Mouse (Mus musculus): ENCODE data around the gene Elmo1. TPM values are rescaled to one million over a fixed set of nuclear protein-coding genes. Genes with fewer than 3 reads are reported as not detected.

Elmo1 gene
- polyA plus RNA-seq, 1 experiment from 2014 or later = 10.7 TPM

GRCm38 (mm10) chr13:20300052-20300564, 209.7 kb downstream of the Elmo1 start:
- Histone ChIP-seq H3K9me3 (no peaks in the 10 kb centered on the region), H3K27me3 (no peaks in the 10 kb centered on the region), H3K9ac (no peak overlapping the region), H3K36me3 (no peaks in the 10 kb centered on the region), H3K4me1 (no peaks in the 10 kb centered on the region), H3K27ac (no peak overlapping the region), H3K4me3 (no peak overlapping the region), H3K4me2 (replicated peaks) (no peak overlapping the region)
- no peak for ATAC-seq (ENCODE audit: low FRiP score, low read depth)
- WGBS = 74% methylated on average over 3 of the region's 3 CpGs

DNA sequence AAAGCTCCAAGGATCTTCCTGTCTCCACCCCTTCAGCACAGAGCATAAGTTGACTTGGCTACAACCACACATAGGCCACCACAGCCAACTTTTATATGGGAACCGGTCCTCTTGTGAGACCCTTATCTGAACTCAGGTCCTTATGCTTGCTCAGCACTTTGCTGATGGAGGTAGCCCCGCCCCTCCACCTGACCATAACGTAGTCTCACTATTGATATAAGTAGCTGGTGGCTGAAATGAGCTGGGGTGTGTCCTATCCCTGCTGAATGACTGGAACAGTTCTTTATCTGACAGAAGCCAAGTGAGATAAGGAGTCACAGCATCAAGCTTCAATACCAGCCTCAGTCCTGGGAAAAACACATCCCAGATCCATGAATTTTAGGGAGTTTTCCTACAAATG, 210.2 kb downstream of the Elmo1 start:
- Histone ChIP-seq H3K4me2 (replicated peaks) (no peak overlapping the region), H3K9ac (no peak overlapping the region), H3K4me1 (no peaks in the 10 kb centered on the region), H3K4me3 (no peak overlapping the region), H3K27me3 (no peaks in the 10 kb centered on the region), H3K27ac (no peak overlapping the region), H3K9me3 (no peaks in the 10 kb centered on the region), H3K36me3 (no peaks in the 10 kb centered on the region)
- WGBS = 80% methylated on average over 3 of the region's 3 CpGs
- ATAC-seq (ENCODE audit: low FRiP score, low read depth) = no peak

DNA sequence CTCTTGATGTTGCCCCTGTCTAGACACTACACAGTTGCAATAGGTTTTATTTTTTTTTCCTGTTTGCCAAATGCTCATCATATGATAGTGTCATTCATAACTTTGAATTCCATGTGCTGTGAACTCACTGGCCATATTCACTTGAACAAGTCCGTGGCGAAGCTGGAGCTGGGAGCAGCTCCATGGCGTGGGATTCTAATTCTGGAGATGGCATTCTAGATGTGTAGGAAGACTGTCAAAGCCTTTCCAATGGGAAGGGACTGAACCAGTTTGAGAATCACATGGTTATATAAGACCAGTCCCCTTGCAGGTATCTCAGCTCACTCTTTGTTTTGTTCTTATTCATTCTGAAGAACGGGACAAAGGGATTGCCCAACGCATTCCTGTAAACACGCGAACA, 211.4 kb downstream of the Elmo1 start:
- Histone ChIP-seq H3K27ac (no peak overlapping the region), H3K9ac (no peak overlapping the region), H3K27me3 (no peaks in the 10 kb centered on the region), H3K9me3 (no peaks in the 10 kb centered on the region), H3K4me2 (replicated peaks) (no peak overlapping the region), H3K4me3 (no peak overlapping the region), H3K4me1 (no peaks in the 10 kb centered on the region), H3K36me3 (no peaks in the 10 kb centered on the region)
- WGBS = 96% methylated on average over 7 of the region's 7 CpGs
- no peak for ATAC-seq (ENCODE audit: low FRiP score, low read depth)

- no peak for ATAC-seq (ENCODE audit: low FRiP score, low read depth)
- H3K4me2 ChIP-seq (replicated peaks) = no peak overlapping the region
- H3K9me3 ChIP-seq = no peaks in the 10 kb centered on the region
- WGBS = 68% methylated on average over 4 of the region's 4 CpGs
- H3K36me3 ChIP-seq = no peaks in the 10 kb centered on the region
- H3K4me1 ChIP-seq = no peaks in the 10 kb centered on the region
- no peak overlapping the region for H3K4me3 ChIP-seq
- no peaks in the 10 kb centered on the region for H3K27me3 ChIP-seq
- no peak overlapping the region for H3K27ac ChIP-seq
- H3K9ac ChIP-seq = no peak overlapping the region
Measured at GRCm38 (mm10) chr13:20305621-20306020, 215.2 kb downstream of the Elmo1 start.

GRCm38 (mm10) chr13:20306180-20307177, 216.1 kb downstream of the Elmo1 start:
- no peak for ATAC-seq (ENCODE audit: low FRiP score, low read depth)
- no peak overlapping the region for H3K9ac ChIP-seq
- no peaks in the 10 kb centered on the region for H3K36me3 ChIP-seq
- no peaks in the 10 kb centered on the region for H3K27me3 ChIP-seq
- H3K9me3 ChIP-seq = no peaks in the 10 kb centered on the region
- H3K4me2 ChIP-seq (replicated peaks) = no peak overlapping the region
- 68% methylated on average over 5 of the region's 5 CpGs for WGBS
- H3K27ac ChIP-seq = no peak overlapping the region
- H3K4me1 ChIP-seq = no peaks in the 10 kb centered on the region
- no peak overlapping the region for H3K4me3 ChIP-seq

GRCm38 (mm10) chr13:20307381-20307780, 217.0 kb downstream of the Elmo1 start:
- no peaks in the 10 kb centered on the region for H3K36me3 ChIP-seq
- no peaks in the 10 kb centered on the region for H3K27me3 ChIP-seq
- ATAC-seq (ENCODE audit: low FRiP score, low read depth) = no peak
- no peak overlapping the region for H3K27ac ChIP-seq
- WGBS = 87% methylated on average over 2 of the region's 2 CpGs
- no peak overlapping the region for H3K4me3 ChIP-seq
- no peak overlapping the region for H3K4me2 ChIP-seq (replicated peaks)
- H3K9ac ChIP-seq = no peak overlapping the region
- no peaks in the 10 kb centered on the region for H3K9me3 ChIP-seq
- H3K4me1 ChIP-seq = no peaks in the 10 kb centered on the region

GRCm38 (mm10) chr13:20311612-20312011, 221.2 kb downstream of the Elmo1 start:
- Histone ChIP-seq H3K27me3 (no peaks in the 10 kb centered on the region), H3K9ac (no peak overlapping the region), H3K9me3 (no peaks in the 10 kb centered on the region), H3K36me3 (no peaks in the 10 kb centered on the region), H3K27ac (no peak overlapping the region), H3K4me1 (no peaks in the 10 kb centered on the region), H3K4me3 (no peak overlapping the region), H3K4me2 (replicated peaks) (no peak overlapping the region)
- 12% methylated on average over 3 of the region's 3 CpGs for WGBS
- peak; percentile 72; the same call in 1 of the 2 replicates for ATAC-seq (ENCODE audit: low FRiP score, low read depth)

DNA sequence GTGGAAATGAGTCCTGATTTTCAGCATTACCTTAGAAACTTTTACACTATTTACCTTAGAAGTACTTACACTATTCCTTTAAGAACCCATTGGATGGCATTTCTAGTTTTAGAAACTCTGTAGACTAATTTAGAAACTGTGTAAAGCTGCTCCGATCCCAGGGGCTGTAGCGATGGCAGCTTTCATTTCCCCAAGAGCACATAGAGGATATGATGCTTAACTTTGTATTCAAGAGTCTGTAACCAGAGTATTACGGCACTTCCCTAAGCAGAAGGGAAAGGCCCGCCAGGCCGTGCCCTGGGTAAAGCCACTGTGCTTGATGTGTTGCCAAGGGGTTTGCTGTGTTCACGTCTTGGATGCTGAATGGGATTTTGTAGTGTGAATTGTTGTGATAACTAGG, 222.9 kb downstream of the Elmo1 start:
- no peak for ATAC-seq (ENCODE audit: low FRiP score, low read depth)

DNA sequence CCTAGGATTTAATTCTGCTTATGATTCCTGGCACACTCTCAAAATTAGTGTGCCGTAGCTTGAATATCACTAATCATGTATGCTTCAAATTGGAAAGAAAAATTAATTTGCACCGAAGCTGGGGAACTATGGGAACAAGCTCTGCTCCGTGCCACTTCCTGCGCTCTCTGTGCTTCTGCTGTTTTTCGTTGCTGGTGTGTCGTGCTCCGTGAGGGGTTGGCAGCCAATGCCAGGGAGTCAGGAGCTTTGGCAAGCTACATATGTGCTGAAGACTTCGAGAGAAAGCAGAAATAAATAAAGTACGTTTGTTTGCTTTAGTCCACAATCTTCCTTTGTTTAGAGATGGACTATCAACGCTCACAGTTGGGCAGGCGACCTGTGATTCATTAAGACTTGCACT, 225.7 kb downstream of the Elmo1 start:
- Histone ChIP-seq H3K9me3 (no peaks in the 10 kb centered on the region), H3K9ac (no peak overlapping the region), H3K4me1 (no peaks in the 10 kb centered on the region), H3K27me3 (no peaks in the 10 kb centered on the region), H3K27ac (no peak overlapping the region), H3K4me3 (no peak overlapping the region), H3K4me2 (replicated peaks) (no peak overlapping the region), H3K36me3 (no peaks in the 10 kb centered on the region)
- 90% methylated on average over 11 of the region's 11 CpGs for WGBS
- no peak for ATAC-seq (ENCODE audit: low FRiP score, low read depth)

More for the DNA sequence above, 222.9 kb downstream of the Elmo1 start:
- Histone ChIP-seq H3K4me3 (no peak overlapping the region), H3K27ac (no peak overlapping the region), H3K9me3 (no peaks in the 10 kb centered on the region), H3K27me3 (no peaks in the 10 kb centered on the region), H3K4me1 (no peaks in the 10 kb centered on the region), H3K4me2 (replicated peaks) (no peak overlapping the region), H3K9ac (no peak overlapping the region), H3K36me3 (no peaks in the 10 kb centered on the region)
- WGBS = 81% methylated on average over 6 of the region's 6 CpGs

DNA sequence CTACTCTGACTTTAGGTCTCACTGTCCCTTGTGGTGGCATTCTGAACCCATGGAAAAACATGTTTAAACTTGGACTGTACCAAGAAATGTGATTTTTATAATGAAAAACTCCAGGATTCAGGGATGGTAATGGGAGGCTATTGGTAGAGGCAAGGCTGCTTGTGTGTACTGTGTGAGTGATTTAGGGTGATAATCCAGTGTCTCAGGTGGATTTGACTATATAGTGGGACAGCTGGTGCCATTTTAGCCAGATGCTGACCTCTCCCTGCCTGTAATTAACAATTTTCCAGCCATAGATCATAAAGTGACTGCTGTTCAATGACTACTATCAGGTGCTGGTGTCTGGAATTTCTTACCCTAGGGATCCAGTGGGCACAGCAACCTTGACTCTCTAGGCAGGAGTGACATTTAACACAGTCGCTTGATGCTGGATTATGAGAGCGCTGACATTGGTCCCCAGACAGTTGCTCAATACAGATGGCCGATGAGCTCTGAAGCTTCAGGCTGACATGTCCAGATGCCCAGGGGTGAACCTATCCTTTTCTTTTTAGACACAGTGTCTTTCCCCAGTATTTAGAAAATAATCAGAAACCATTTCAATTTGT, 228.3 kb downstream of the Elmo1 start:
- Histone ChIP-seq H3K9me3 (no peaks in the 10 kb centered on the region), H3K36me3 (no peaks in the 10 kb centered on the region), H3K4me3 (no peak overlapping the region), H3K27me3 (no peaks in the 10 kb centered on the region), H3K4me2 (replicated peaks) (no peak overlapping the region), H3K9ac (no peak overlapping the region), H3K4me1 (no peaks in the 10 kb centered on the region), H3K27ac (no peak overlapping the region)
- ATAC-seq (ENCODE audit: low FRiP score, low read depth) = no peak
- WGBS = 72% methylated on average over 3 of the region's 3 CpGs

DNA sequence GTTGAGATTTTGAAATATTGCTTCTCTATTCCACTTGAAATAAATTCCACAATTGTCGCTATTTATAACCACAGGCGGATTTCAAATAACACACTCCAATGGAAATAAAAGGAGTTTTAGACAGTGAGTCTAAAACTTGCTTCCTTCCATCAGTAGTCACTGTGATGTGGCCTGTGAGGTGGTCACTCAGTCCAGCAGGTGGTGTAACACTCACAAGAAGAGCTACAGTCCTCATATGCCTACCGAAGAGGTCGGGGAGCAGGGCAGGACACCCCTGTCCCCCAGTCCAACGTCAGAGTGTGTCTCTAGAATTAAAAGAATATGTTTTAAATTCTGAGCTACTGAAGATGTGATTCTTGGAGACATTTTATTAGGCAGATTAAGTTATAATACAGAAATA, 229.8 kb downstream of the Elmo1 start:
- H3K9me3 ChIP-seq = no peaks in the 10 kb centered on the region
- no peak overlapping the region for H3K27ac ChIP-seq
- H3K27me3 ChIP-seq = no peaks in the 10 kb centered on the region
- ATAC-seq (ENCODE audit: low FRiP score, low read depth) = no peak
- WGBS = 85% methylated on average over 5 of the region's 5 CpGs
- no peak overlapping the region for H3K4me2 ChIP-seq (replicated peaks)
- no peaks in the 10 kb centered on the region for H3K4me1 ChIP-seq
- H3K36me3 ChIP-seq = no peaks in the 10 kb centered on the region
- no peak overlapping the region for H3K9ac ChIP-seq
- no peak overlapping the region for H3K4me3 ChIP-seq

- Histone ChIP-seq H3K27ac (no peak overlapping the region), H3K27me3 (no peaks in the 10 kb centered on the region), H3K9me3 (no peaks in the 10 kb centered on the region), H3K36me3 (no peaks in the 10 kb centered on the region), H3K4me2 (replicated peaks) (no peak overlapping the region), H3K9ac (no peak overlapping the region), H3K4me1 (no peaks in the 10 kb centered on the region), H3K4me3 (no peak overlapping the region)
- no peak for ATAC-seq (ENCODE audit: low FRiP score, low read depth)
- WGBS = 51% methylated on average over 4 of the region's 4 CpGs
Measured at GRCm38 (mm10) chr13:20323478-20323877, 233.1 kb downstream of the Elmo1 start.

All from limb, embryonic 13.5 days (tissue).